ENCODE assay signal across 32 mouse cellular contexts in genomic region chr7:45263006-45263607, GRCm38 (mm10). TPM values are rescaled to one million over a fixed set of nuclear protein-coding genes. Genes with fewer than 3 reads are reported as not detected.
DNase-seq lines count a peak whose midpoint lies in the region; ATAC-seq and TF ChIP-seq lines count a peak whose summit lies in the region.
"Had no signal": no experiment of that assay in that cellular context is flagged by ENCODE, and none has a peak within 500 bp of the region (broad histone marks: within the 10 kb centered on the region; RNA-seq: fewer than 3 reads in every experiment).

No protein-coding gene starts in this region.

- H3K4me3 ChIP-seq in heart, embryonic 11.5 days (ENCODE audit: low read depth, low read length), result no peak overlapping the region
- no peak overlapping the region for H3K4me3 ChIP-seq in heart, postnatal 0 days (ENCODE audit: low read depth, low read length)
- H3K4me3 ChIP-seq in limb, embryonic 13.5 days, result no peak overlapping the region
- H3K4me3 ChIP-seq: forebrain, embryonic 10.5 days; gastrocnemius, adult 2 months; hindbrain, embryonic 13.5 days; kidney, embryonic 15.5 days; liver, embryonic 12.5 days; midbrain, embryonic 13.5 days; myocyte; neural tube, embryonic 13.5 days had no signal

- no peaks in the 10 kb centered on the region for H3K36me3 ChIP-seq in heart, embryonic 11.5 days (ENCODE audit: control insufficient read depth, insufficient read depth, low read length)
- H3K36me3 ChIP-seq in heart, postnatal 0 days (replicated peaks; ENCODE audit: control insufficient read depth, insufficient read depth, low read length), result no peaks in the 10 kb centered on the region
- H3K36me3 ChIP-seq in limb, embryonic 13.5 days, result no peaks in the 10 kb centered on the region
- H3K36me3 ChIP-seq: forebrain, embryonic 10.5 days; hindbrain, embryonic 13.5 days; kidney, embryonic 15.5 days; liver, embryonic 12.5 days; midbrain, embryonic 13.5 days; neural tube, embryonic 13.5 days had no signal

- H3K4me2 ChIP-seq in heart, embryonic 11.5 days, result no peak overlapping the region
- no peak overlapping the region for H3K4me2 ChIP-seq in heart, postnatal 0 days (ENCODE audit: low read depth, low read length)
- no peak overlapping the region for H3K4me2 ChIP-seq in limb, embryonic 13.5 days (replicated peaks)
- H3K4me2 ChIP-seq: hindbrain, embryonic 13.5 days; kidney, embryonic 15.5 days; liver, embryonic 12.5 days; midbrain, embryonic 13.5 days; neural tube, embryonic 13.5 days had no signal

- H3K27ac ChIP-seq in heart, embryonic 11.5 days (ENCODE audit: low read depth, low read length), result peak overlapping the region; percentile 64; the same call in 1 of the 2 replicates
- 0 out of 2 replicates have a peak overlapping the region, but pooled peaks have one; percentile 66 for H3K27ac ChIP-seq in heart, postnatal 0 days (ENCODE audit: low read depth)
- H3K27ac ChIP-seq in limb, embryonic 13.5 days, result no peak overlapping the region
- H3K27ac ChIP-seq: forebrain, embryonic 10.5 days; gastrocnemius, adult 2 months; hindbrain, embryonic 13.5 days; kidney, embryonic 15.5 days; liver, embryonic 12.5 days; midbrain, embryonic 13.5 days; neural tube, embryonic 13.5 days had no signal

- intact Hi-C loops in heart, postnatal 25 days (cut with DNase I), result no loop called here

- no peak for ATAC-seq in heart, embryonic 11.5 days (replicated peaks; ENCODE audit: insufficient number of reproducible peaks, low FRiP score, low TSS enrichment)
- ATAC-seq in heart, postnatal 0 days (ENCODE audit: insufficient read depth, low read depth), result no peak
- ATAC-seq in limb, embryonic 13.5 days (ENCODE audit: low FRiP score, low read depth), result no peak
- ATAC-seq: liver, embryonic 12.5 days; midbrain, embryonic 13.5 days had no signal

- no peak for TF ChIP-seq CTCF in heart, postnatal 0 days (IDR thresholded peaks at IDR 0.05; ENCODE audit: low read depth)

- peaks cover 16% of the 10 kb centered on the region; the same call in 1 of the 2 replicates for H3K4me1 ChIP-seq in heart, embryonic 11.5 days (ENCODE audit: control insufficient read depth, insufficient read depth, low read length)
- peaks cover 17% of the 10 kb centered on the region for H3K4me1 ChIP-seq in heart, postnatal 0 days (ENCODE audit: control insufficient read depth, insufficient read depth)
- peaks cover 16% of the 10 kb centered on the region for H3K4me1 ChIP-seq in limb, embryonic 13.5 days
- H3K4me1 ChIP-seq: liver, embryonic 12.5 days; midbrain, embryonic 13.5 days; neural tube, embryonic 13.5 days had no signal

- no peak for TF ChIP-seq EP300 in heart, postnatal 0 days (IDR thresholded peaks at IDR 0.05; ENCODE audit: low read depth)

- H3K9me3 ChIP-seq in heart, embryonic 11.5 days (replicated peaks; ENCODE audit: control insufficient read depth, low read length), result no peaks in the 10 kb centered on the region
- no peaks in the 10 kb centered on the region for H3K9me3 ChIP-seq in heart, postnatal 0 days (replicated peaks; ENCODE audit: control insufficient read depth, low read length)
- H3K9me3 ChIP-seq in limb, embryonic 13.5 days, result no peaks in the 10 kb centered on the region
- H3K9me3 ChIP-seq: forebrain, embryonic 10.5 days; hindbrain, embryonic 13.5 days; kidney, embryonic 15.5 days; liver, embryonic 12.5 days; midbrain, embryonic 13.5 days; neural tube, embryonic 13.5 days had no signal

- 59% methylated on average over 7 of the region's 7 CpGs for WGBS in heart, embryonic 11.5 days (ENCODE audit: insufficient replicate concordance)
- 60% methylated on average over 7 of the region's 7 CpGs for WGBS in heart, postnatal 0 days
- 50% methylated on average over 7 of the region's 7 CpGs for WGBS in limb, embryonic 13.5 days

- no peak overlapping the region for H3K9ac ChIP-seq in heart, embryonic 11.5 days (ENCODE audit: low read depth, low read length)
- H3K9ac ChIP-seq in heart, postnatal 0 days (replicated peaks; ENCODE audit: low read depth, low read length), result no peak overlapping the region; the same call in 1 of the 2 replicates
- 0 out of 2 replicates have a peak overlapping the region, but pooled peaks have one; percentile 8 for H3K9ac ChIP-seq in limb, embryonic 13.5 days
- H3K9ac ChIP-seq: hindbrain, embryonic 13.5 days; kidney, embryonic 15.5 days; liver, embryonic 12.5 days; neural tube, embryonic 13.5 days had no signal

- peaks cover 9% of the 10 kb centered on the region for H3K27me3 ChIP-seq in heart, embryonic 11.5 days (ENCODE audit: control insufficient read depth, insufficient read depth, low read length)
- 0 out of 2 replicates have a peak, but pooled peaks cover 5% of the 10 kb centered on the region for H3K27me3 ChIP-seq in heart, postnatal 0 days (ENCODE audit: control insufficient read depth, insufficient read depth, low read length)
- peaks cover 6% of the 10 kb centered on the region for H3K27me3 ChIP-seq in limb, embryonic 13.5 days
- H3K27me3 ChIP-seq: neural tube, embryonic 13.5 days had no signal

- no peak for DNase-seq in heart, adult 8-10 months (ENCODE audit: low spot score)
- no peak for DNase-seq in heart, postnatal 0 days (ENCODE audit: low spot score)
- DNase-seq in heart, postnatal 25 days (ENCODE audit: low spot score), result no peak
- DNase-seq in testis, postnatal 10 days (ENCODE audit: low spot score), result peak; percentile 22
- no peak for DNase-seq in testis, postnatal 14 days (ENCODE audit: low spot score)
- no peak for DNase-seq in lung, postnatal 36 days
- DNase-seq: adrenal gland, adult 2 months; cerebellum, adult 18-20 months; cerebellum, postnatal 14 days; gastrocnemius, adult 2 months; kidney, adult 11 months; kidney, postnatal 36 days; lung, postnatal 14 days; retina, postnatal 1 day; right cerebral cortex, postnatal 25 days; thymus, postnatal 25 days had no signal

RNA-seq across cellular contexts. Expression of gene Slc6a21, which starts 14.2 kb away (rescaled TPM):
- not detected in 2 replicates for polyA plus RNA-seq in heart, embryonic 11.5 days (2014; fragmentation: Nextera tagmentation; extraction: Ambion mirVana)
- not detected for total RNA-seq in heart, adult 8-10 months (2022)
- not detected in 2 replicates for total RNA-seq in heart, postnatal 0 days (2014; rRNA removed; ENCODE audit: low replicate concordance)
- not detected in 2 replicates for polyA plus RNA-seq in heart, postnatal 0 days (2015; fragmentation: Nextera tagmentation; extraction: Ambion mirVana)
- total RNA-seq in heart, postnatal 25 days (2021), result not detected
- polyA plus RNA-seq in limb, embryonic 13.5 days (2015; fragmentation: Nextera tagmentation; extraction: Ambion mirVana), result not detected in 2 replicates
- total RNA-seq: adrenal gland, adult 2 months; adrenal gland, postnatal 4 days; gastrocnemius, adult 2 months; gastrocnemius, postnatal 4 days; MEL had no signal
- polyA plus RNA-seq: adrenal gland, adult 2 months; C2C12; forebrain, embryonic 10.5 days; hindbrain, embryonic 13.5 days; kidney, embryonic 15.5 days; limb, embryonic 11.5 days; liver, embryonic 12.5 days; midbrain, embryonic 13.5 days; myocyte; neural tube, embryonic 13.5 days had no signal

RNA-seq across cellular contexts. Expression of gene Slc6a16, which starts 22.2 kb away (rescaled TPM):
- polyA plus RNA-seq in heart, embryonic 11.5 days (2014; fragmentation: Nextera tagmentation; extraction: Ambion mirVana), result 0.32 and 0.47 TPM in 2 replicates
- not detected for total RNA-seq in heart, adult 8-10 months (2022)
- not detected in 2 replicates for total RNA-seq in heart, postnatal 0 days (2014; rRNA removed; ENCODE audit: low replicate concordance)
- 0.10 TPM in 1 of 2 replicates, not detected in the other for polyA plus RNA-seq in heart, postnatal 0 days (2015; fragmentation: Nextera tagmentation; extraction: Ambion mirVana)
- total RNA-seq in heart, postnatal 25 days (2021), result not detected
- polyA plus RNA-seq in limb, embryonic 13.5 days (2015; fragmentation: Nextera tagmentation; extraction: Ambion mirVana), result 0.28 and 0.43 TPM in 2 replicates
- total RNA-seq: adrenal gland, adult 2 months; gastrocnemius, adult 2 months; gastrocnemius, postnatal 4 days; megakaryocyte, adult 5-6 weeks; MEL had no signal
- polyA plus RNA-seq: adrenal gland, adult 2 months; C2C12; forebrain, embryonic 10.5 days; liver, embryonic 12.5 days; myocyte; spleen, adult 2 months had no signal

RNA-seq across cellular contexts. Expression of gene Cd37, which starts 24.2 kb away (rescaled TPM):
- polyA plus RNA-seq in heart, embryonic 11.5 days (2014; fragmentation: Nextera tagmentation; extraction: Ambion mirVana), result 2.1 and 2.2 TPM in 2 replicates
- 1 to 10 TPM; 2.1 to 5.8 (median 3.0) TPM for total RNA-seq in heart, adult 8-10 months (2022)
- 0.97 TPM in 1 of 2 replicates, not detected in the other for total RNA-seq in heart, postnatal 0 days (2014; rRNA removed; ENCODE audit: low replicate concordance)
- polyA plus RNA-seq in heart, postnatal 0 days (2015; fragmentation: Nextera tagmentation; extraction: Ambion mirVana), result 1.9 and 2.3 TPM in 2 replicates
- total RNA-seq in heart, postnatal 25 days (2021), result 1 to 10 TPM; 2.9 to 3.2 TPM
- polyA plus RNA-seq in limb, embryonic 13.5 days (2015; fragmentation: Nextera tagmentation; extraction: Ambion mirVana), result 1.3 and 2.1 TPM in 2 replicates

RNA-seq across cellular contexts. Expression of gene Tead2, which starts 47.6 kb away (rescaled TPM):
- 129 and 131 TPM in 2 replicates for polyA plus RNA-seq in heart, embryonic 11.5 days (2014; fragmentation: Nextera tagmentation; extraction: Ambion mirVana)
- 10 to 100 TPM in 1 of 4 experiments, 1 to 10 TPM in 3; 6.2 to 10.4 (median 8.0) TPM for total RNA-seq in heart, adult 8-10 months (2022)
- total RNA-seq in heart, postnatal 0 days (2014; rRNA removed; ENCODE audit: low replicate concordance), result 50.6 and 72.2 TPM in 2 replicates
- polyA plus RNA-seq in heart, postnatal 0 days (2015; fragmentation: Nextera tagmentation; extraction: Ambion mirVana), result 41.1 and 42.8 TPM in 2 replicates
- 10 to 100 TPM in 1 of 2 experiments, 1 to 10 TPM in 1; 7.0 to 12.0 TPM for total RNA-seq in heart, postnatal 25 days (2021)
- polyA plus RNA-seq in limb, embryonic 13.5 days (2015; fragmentation: Nextera tagmentation; extraction: Ambion mirVana), result 259 and 263 TPM in 2 replicates
- total RNA-seq: megakaryocyte, adult 5-6 weeks had no signal

RNA-seq across cellular contexts. Expression of gene Dkkl1, which starts 51.2 kb away (rescaled TPM):
- polyA plus RNA-seq in heart, embryonic 11.5 days (2014; fragmentation: Nextera tagmentation; extraction: Ambion mirVana), result 1.9 and 2.4 TPM in 2 replicates
- not detected for total RNA-seq in heart, adult 8-10 months (2022)
- total RNA-seq in heart, postnatal 0 days (2014; rRNA removed; ENCODE audit: low replicate concordance), result not detected in 2 replicates
- 0.27 TPM in 1 of 2 replicates, not detected in the other for polyA plus RNA-seq in heart, postnatal 0 days (2015; fragmentation: Nextera tagmentation; extraction: Ambion mirVana)
- not detected for total RNA-seq in heart, postnatal 25 days (2021)
- polyA plus RNA-seq in limb, embryonic 13.5 days (2015; fragmentation: Nextera tagmentation; extraction: Ambion mirVana), result 1.3 and 1.4 TPM in 2 replicates
- total RNA-seq: adrenal gland, adult 2 months; gastrocnemius, adult 2 months; gastrocnemius, postnatal 4 days had no signal
- polyA plus RNA-seq: adrenal gland, adult 2 months had no signal
